Mouse (Mus musculus) frontal cortex, postnatal 25 days (tissue): ENCODE results near the gene Agr3.

Source experiments
- DNase-seq, 2 experiments: peaks; one replicate each; pipeline ENCODE4 v3.0.0; 2022; ENCODE audit warnings: low spot score in 2 of 2

The Agr3 gene

GRCm38 (mm10) chr12:35983472-35983871 lies 58.1 kb downstream of the Agr3 start:
- no peak for DNase-seq

DNA sequence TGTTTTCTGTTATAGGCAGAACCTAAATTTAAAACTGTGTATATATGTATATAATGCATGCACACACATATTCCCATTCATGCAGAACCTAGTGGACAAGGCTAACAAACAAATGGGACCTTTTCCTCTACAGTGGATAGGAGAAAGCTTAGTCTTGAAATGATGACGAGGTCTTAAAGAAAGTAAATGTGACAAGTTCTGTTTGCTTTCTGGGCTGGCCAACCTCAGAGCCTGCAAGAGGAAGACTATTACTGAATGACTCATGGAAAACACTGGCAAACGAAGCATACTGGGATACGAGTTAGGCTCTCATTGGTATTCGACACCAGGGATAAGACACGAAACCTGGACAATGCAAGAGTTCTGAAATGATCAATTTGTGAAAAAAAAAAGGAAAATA lies 59.3 kb downstream of the Agr3 start:
- no peak for DNase-seq

DNA sequence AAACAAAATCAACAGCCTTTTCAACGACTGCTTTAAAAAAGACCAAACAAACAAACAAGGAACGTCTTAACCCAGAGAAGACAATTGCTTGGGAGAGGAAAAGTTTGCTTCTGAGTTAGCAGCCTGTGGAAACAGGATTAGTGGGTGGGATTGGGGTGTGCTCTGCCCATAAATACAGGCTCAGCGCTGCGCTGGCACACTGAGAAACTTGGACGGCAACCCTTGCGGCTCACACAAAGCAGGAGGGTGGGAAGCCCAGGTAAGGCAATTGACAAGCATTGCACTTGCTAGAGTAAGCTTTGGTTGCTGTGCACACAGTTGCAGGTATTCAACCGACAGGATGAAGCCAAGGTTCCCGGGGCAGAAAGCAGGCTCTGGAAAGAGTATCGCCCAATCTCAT lies 67.3 kb downstream of the Agr3 start, which contains the start of gene Agr2:
Gene Agr2, plus strand, starts transcription at position 197 of the 400 bp plus-strand sequence.
- no peak for DNase-seq

GRCm38 (mm10) chr12:35993583-35993982 lies 68.2 kb downstream of the Agr3 start:
- DNase-seq: no peak

DNA sequence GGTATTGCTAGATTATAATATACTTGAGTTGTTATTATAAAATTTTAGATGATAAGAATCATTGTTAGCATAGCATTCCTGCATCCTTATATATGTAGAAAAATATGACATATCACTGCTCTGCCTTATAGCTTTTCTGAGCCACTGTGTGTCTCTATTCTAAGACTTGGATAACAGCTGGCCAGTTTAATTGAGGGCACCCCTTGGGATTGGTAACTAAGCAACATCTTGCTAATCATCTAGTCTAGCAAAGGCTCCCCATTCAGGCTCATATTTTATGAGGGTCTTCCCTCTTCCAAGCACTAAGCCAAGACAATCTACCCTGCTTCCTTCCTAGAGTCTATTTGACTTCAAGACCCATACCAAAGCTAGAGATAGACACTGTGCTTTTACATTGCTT lies 68.7 kb downstream of the Agr3 start:
- no peak for DNase-seq

GRCm38 (mm10) chr12:35995799-35996198 lies 70.4 kb downstream of the Agr3 start:
- DNase-seq: no peak
